Mouse (Mus musculus) C2C12 (cell line): ENCODE results near the gene Rasd2. TPM values are rescaled to one million over a fixed set of nuclear protein-coding genes. Genes with fewer than 3 reads are reported as not detected.
A peak's percentile ranks its signal among the peaks of the same experiment; 100 is the strongest.

ENCODE experiments used
- H3K27me3 ChIP-seq: one replicate; pipeline ENCODE4 v1.6.1; 2011; ENCODE audit not compliant: control insufficient read depth, insufficient read depth, insufficient read length
- H3K36me3 ChIP-seq: one replicate; pipeline ENCODE4 v1.6.1; 2011; ENCODE audit not compliant: control insufficient read depth, insufficient read depth
- H3K4me3 ChIP-seq: one replicate; pipeline ENCODE4 v1.5.1; 2011; ENCODE audit warnings: mild to moderate bottlenecking, control low read depth; ENCODE audit not compliant: poor library complexity, insufficient read depth, severe bottlenecking
- H3K79me2 ChIP-seq: one replicate; pipeline ENCODE4 v1.6.1; 2011; ENCODE audit not compliant: control insufficient read depth, insufficient read depth
- H3K79me3 ChIP-seq: one replicate; pipeline ENCODE4 v1.6.1; 2011; ENCODE audit warnings: low read depth, control low read depth
- H3ac ChIP-seq: one replicate; pipeline ENCODE3; 2011; ENCODE audit warnings: low read depth; ENCODE audit not compliant: control insufficient read depth, insufficient read length
- CEBPB ChIP-seq: IDR thresholded peaks from one replicate; pipeline ENCODE4 v1.6.1; 2011; ENCODE audit warnings: low read depth, mild to moderate bottlenecking, control low read depth, moderate library complexity
- CTCF ChIP-seq: IDR thresholded peaks from one replicate; pipeline ENCODE4 v1.5.1; 2011; ENCODE audit not compliant: control insufficient read depth, insufficient read depth, insufficient read length
- FOSL1 ChIP-seq: IDR thresholded peaks from one replicate; pipeline ENCODE4 v1.8.0; 2011; ENCODE audit warnings: mild to moderate bottlenecking, low read length; ENCODE audit not compliant: poor library complexity, insufficient read depth, severe bottlenecking
- MAX ChIP-seq: IDR thresholded peaks from one replicate; pipeline ENCODE4 v1.6.1; 2011; ENCODE audit warnings: mild to moderate bottlenecking, control low read depth
- MYOD1 ChIP-seq: IDR thresholded peaks from one replicate; pipeline ENCODE4 v1.6.1; 2011; ENCODE audit warnings: low read depth; ENCODE audit not compliant: control insufficient read depth, insufficient read length
- MYOG ChIP-seq: IDR thresholded peaks from one replicate; pipeline ENCODE4 v1.6.1; 2011; ENCODE audit not compliant: control insufficient read depth, insufficient read length; ENCODE audit errors: extremely low read depth
- USF1 ChIP-seq: IDR thresholded peaks from one replicate; pipeline ENCODE4 v1.6.1; 2011; ENCODE audit warnings: low read depth, mild to moderate bottlenecking, control low read depth, moderate library complexity
- polyA plus RNA-seq: library from polyadenylated mRNA; unstranded; fragments of >200 nt; fragmentation: generic; extraction: Trizol; gene quantifications from one replicate; pipeline ENCODE4 v1.2.1, GENCODE M21; 2012; ENCODE audit warnings: missing spikeins

The Rasd2 gene
- polyA plus RNA-seq, 1 experiment: not detected

DNA sequence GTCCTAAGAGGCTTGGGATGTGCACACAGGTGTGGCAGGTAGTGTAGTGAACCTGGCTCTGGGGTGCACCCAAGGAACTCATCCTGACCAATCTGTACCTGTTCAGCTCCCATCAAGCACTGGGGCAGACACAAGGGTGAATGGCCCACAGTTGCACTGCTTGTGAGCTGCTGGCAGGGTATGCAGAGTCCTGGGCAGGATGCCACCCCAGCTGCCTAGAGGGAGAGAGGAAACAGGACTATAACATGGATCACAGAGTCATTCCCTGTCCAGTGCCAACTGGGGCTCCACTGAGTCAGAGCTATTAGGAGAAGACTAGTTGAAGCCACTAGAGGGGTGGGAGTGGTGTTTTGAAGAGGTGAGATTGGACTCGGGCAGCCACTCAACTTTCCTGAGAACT lies 1.3 kb downstream of the Rasd2 start:
- H3K4me3 ChIP-seq: no peak overlapping the region
- no peak overlapping the region for H3ac ChIP-seq
- H3K36me3 ChIP-seq: no peaks in the 10 kb centered on the region
- H3K79me3 ChIP-seq: no peaks in the 10 kb centered on the region
- peaks cover 57% of the 10 kb centered on the region for H3K27me3 ChIP-seq
- no peaks in the 10 kb centered on the region for H3K79me2 ChIP-seq
- no peak for TF ChIP-seq MAX
- TF ChIP-seq USF1: no peak
- no peak for TF ChIP-seq MYOD1
- no peak for TF ChIP-seq FOSL1
- no peak for TF ChIP-seq MYOG
- no peak for TF ChIP-seq CTCF

DNA sequence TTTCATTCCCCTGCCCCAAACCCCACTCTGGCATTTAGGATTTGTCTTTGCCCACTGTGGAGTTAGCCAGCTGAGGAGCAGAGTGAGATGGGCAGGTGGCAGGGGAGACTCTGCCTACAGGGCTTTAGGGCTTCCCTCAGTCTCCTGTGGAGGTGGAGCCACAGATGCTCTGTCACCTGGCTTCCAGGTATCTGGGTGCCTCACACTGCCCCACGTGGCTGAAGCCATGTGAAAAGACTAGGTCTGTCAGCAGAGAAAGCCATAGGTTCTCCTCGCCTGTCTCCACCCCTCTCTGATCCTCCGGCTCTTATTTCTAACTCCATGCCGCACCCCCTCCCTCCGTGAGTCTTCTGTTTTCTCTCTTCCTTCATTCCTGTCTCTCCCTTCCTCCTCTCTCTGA lies 2.2 kb downstream of the Rasd2 start:
- TF ChIP-seq CEBPB: no peak
- no peak for TF ChIP-seq CTCF
- no peak for TF ChIP-seq USF1
- TF ChIP-seq FOSL1: no peak
- TF ChIP-seq MYOG: no peak
- TF ChIP-seq MAX: no peak
- TF ChIP-seq MYOD1: no peak
- H3K79me3 ChIP-seq: no peaks in the 10 kb centered on the region
- no peak overlapping the region for H3ac ChIP-seq
- H3K79me2 ChIP-seq: no peaks in the 10 kb centered on the region
- peaks cover 58% of the 10 kb centered on the region for H3K27me3 ChIP-seq
- H3K4me3 ChIP-seq: no peak overlapping the region
- no peaks in the 10 kb centered on the region for H3K36me3 ChIP-seq

DNA sequence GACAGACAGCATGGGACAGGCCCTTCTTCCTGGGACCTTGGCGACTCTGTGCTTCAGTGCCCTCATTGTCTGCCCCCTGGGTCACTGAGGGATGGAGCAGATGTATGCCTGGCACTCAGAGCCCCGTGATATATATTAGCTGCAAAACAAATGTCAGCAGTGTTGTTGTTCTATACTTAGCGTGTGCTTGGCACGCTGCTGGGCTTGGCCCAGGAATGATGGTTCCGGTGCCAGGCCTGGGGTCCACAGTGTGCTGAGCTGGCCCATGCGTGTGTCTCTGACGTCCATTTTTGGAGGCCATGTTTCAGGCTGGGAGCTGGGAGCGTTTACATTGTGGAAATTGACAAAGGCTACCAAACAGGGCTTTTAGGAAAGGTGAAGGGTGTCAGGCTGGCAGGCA lies 3.1 kb downstream of the Rasd2 start:
- Histone ChIP-seq H3K4me3 (no peak overlapping the region), H3K79me3 (no peaks in the 10 kb centered on the region), H3K27me3 (peaks cover 62% of the 10 kb centered on the region), H3ac (no peak overlapping the region), H3K79me2 (no peaks in the 10 kb centered on the region), H3K36me3 (no peaks in the 10 kb centered on the region)
- TF ChIP-seq CEBPB: no peak
- no peak for TF ChIP-seq USF1
- no peak for TF ChIP-seq MAX
- TF ChIP-seq CTCF: no peak
- TF ChIP-seq FOSL1: no peak
- TF ChIP-seq MYOG: no peak
- TF ChIP-seq MYOD1: no peak

DNA sequence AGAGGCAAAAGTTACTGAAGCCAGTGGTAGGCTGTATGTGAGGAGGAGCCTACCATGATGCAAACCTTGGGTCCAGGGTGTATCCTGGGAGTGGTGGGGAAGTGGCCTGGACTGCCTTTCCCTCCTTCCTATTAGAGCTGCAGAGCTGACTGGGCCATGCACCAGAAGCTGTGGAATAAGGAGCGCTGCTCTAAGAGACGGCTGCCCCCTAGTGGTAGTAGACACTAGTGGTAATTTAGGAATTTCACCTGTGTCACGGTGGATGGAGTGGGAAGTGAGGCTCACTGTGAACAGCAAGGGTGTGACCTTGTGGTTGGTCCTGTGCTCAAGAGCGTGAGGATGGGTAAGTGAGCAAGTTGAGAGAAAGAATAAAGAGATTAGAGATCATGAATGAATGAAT lies 4.2 kb downstream of the Rasd2 start:
- Histone ChIP-seq H3ac (no peak overlapping the region), H3K27me3 (peaks cover 61% of the 10 kb centered on the region), H3K79me2 (no peaks in the 10 kb centered on the region), H3K36me3 (no peaks in the 10 kb centered on the region), H3K4me3 (no peak overlapping the region), H3K79me3 (no peaks in the 10 kb centered on the region)
- TF ChIP-seq MAX: no peak
- TF ChIP-seq CTCF: peak; percentile 6

DNA sequence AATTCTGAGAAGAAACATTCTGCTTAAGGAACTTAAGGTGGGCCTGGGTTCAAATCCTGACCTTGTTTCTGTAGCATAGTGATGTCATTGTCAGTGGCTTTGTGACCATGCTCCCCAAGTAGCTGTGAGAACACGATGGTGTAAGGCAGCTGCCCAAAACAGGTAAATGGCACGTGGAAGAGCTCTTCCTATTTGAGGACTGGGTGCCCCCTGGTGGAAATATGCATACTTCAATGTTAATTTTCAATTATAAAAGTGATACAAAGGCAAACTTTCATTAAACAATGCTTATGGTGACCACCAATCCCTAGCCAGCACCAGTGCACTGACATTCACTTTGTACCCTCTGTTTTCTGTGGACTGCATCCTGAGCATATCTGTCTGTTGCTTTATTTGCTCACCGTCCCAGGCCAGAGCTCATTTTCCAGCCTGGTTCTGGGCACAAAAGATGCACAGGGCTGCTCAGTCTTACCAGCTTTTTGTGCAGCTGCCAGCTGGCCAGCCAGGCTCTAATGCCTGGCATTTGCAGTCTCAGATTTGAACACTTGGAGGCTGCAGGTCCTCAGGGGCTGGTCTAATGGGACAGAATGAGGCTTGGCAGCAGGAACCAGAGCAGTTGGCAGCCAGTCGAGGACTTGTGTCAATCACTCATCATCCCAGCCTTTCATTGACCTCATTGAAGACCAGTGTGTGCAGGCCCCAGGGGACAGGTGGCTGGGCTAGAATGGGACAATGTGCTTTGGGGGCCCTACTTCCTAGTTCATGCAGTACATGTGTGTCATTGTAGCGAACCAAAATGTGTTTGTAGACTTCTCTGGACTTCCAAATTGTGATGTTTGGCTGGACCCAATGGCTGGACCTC lies 6.4 kb downstream of the Rasd2 start:
- H3K36me3 ChIP-seq: no peaks in the 10 kb centered on the region
- no peak overlapping the region for H3K4me3 ChIP-seq
- TF ChIP-seq FOSL1 (no peak), MYOG (no peak), CTCF (no peak), MAX (no peak), CEBPB (no peak), MYOD1 (no peak), USF1 (no peak)
- H3K27me3 ChIP-seq: peaks cover 41% of the 10 kb centered on the region
- no peaks in the 10 kb centered on the region for H3K79me2 ChIP-seq
- no peak overlapping the region for H3ac ChIP-seq
- no peaks in the 10 kb centered on the region for H3K79me3 ChIP-seq

DNA sequence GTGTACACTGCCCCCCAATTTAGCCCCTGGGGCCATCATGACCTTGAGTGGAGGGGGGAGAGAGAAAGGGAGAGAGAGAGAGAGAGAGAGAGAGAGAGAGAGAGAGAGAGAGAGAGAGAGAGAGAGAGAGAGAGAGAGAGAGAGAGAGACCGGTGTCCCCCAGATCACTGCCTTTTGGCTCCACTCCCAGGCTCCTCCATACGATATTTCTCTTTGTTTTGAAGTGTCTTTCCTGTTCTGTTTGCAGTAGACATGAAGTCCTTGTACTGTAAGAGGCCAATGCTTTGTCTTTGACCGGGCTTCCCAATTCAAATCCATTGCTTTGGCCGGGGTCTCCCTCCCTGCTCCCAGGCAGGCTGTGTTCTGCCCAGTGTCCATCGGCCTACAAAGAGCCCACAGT lies 8.9 kb downstream of the Rasd2 start:
- no peak overlapping the region for H3K4me3 ChIP-seq
- no peak overlapping the region for H3ac ChIP-seq

More for the DNA sequence above, 8.9 kb downstream of the Rasd2 start:
- TF ChIP-seq USF1: no peak
- no peak for TF ChIP-seq FOSL1
- no peak for TF ChIP-seq CEBPB
- no peak for TF ChIP-seq MYOG
- TF ChIP-seq MAX: no peak
- TF ChIP-seq CTCF: no peak
- TF ChIP-seq MYOD1: no peak
- Histone ChIP-seq H3K79me2 (no peaks in the 10 kb centered on the region), H3K27me3 (peaks cover 20% of the 10 kb centered on the region), H3K79me3 (no peaks in the 10 kb centered on the region), H3K36me3 (no peaks in the 10 kb centered on the region)
